Mouse (Mus musculus) small intestine, adult 2 months (tissue): ENCODE measurements around the gene Fxyd7.

Source experiments
- CTCF ChIP-seq: fragments of 200-500 bp; IDR thresholded peaks from 2 replicates; pipeline ENCODE4 v1.5.1; 2012; ENCODE audit warnings: low read depth, mild to moderate bottlenecking, control low read depth, inconsistent platforms, low read length, moderate library complexity, mixed read lengths; ENCODE audit not compliant: insufficient replicate concordance, insufficient read length; ENCODE audit errors: extremely low read depth
- POLR2A ChIP-seq: fragments of 200-500 bp; IDR thresholded peaks from 2 replicates; pipeline ENCODE4 v1.6.1; 2012; ENCODE audit warnings: low read depth, mild to moderate bottlenecking, control low read depth, inconsistent platforms, low read length, moderate library complexity

- TF ChIP-seq POLR2A (no peak; the same call in 1 of the 2 replicates), CTCF (no peak)
Measured at GRCm38 (mm10) chr7:31041662-31042315, 9.5 kb downstream of the Fxyd7 start.
